Mouse (Mus musculus): ENCODE measurements around the gene 1810049J17Rik.

DNA sequence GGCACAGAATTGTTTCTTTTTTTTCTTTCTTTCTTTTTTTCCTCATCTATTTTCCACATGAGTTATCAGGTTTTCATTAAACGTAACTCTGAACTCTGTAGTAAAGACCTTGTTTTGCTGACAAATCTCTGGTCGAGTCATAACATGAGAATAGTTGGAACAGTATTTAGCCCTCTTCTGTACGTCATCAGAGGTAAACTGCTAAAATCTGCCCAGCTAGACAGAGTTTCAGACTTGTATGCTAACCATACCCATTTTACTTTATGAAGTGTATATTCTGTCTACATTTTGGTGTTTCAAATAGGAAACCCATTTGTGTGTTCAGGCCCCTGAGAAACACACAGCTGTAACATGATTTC, 16.1 kb upstream of the 1810049J17Rik start:
- TF ChIP-seq TCF12 (IDR thresholded peaks at IDR 0.05; ENCODE audit: insufficient read depth, poor library complexity, severe bottlenecking), result no peak
- TF ChIP-seq POLR2A (IDR thresholded peaks at IDR 0.05; ENCODE audit: insufficient read length, low read depth), result no peak
- TF ChIP-seq POLR2AphosphoS2 (IDR thresholded peaks at IDR 0.05; ENCODE audit: insufficient read length, low read depth), result no peak
- TF ChIP-seq REST (IDR thresholded peaks at IDR 0.05; ENCODE audit: insufficient read depth, insufficient read length), result no peak
- TF ChIP-seq E2F4 (IDR thresholded peaks at IDR 0.05; ENCODE audit: insufficient read depth), result no peak
